Mouse (Mus musculus): ENCODE data around the gene Psmc5. TPM values are rescaled to one million over a fixed set of nuclear protein-coding genes. Genes with fewer than 3 reads are reported as not detected.

The Psmc5 gene
- total and polyA plus RNA-seq, 3 experiments = 54.5 to 104 (median 91.8) TPM

DNA sequence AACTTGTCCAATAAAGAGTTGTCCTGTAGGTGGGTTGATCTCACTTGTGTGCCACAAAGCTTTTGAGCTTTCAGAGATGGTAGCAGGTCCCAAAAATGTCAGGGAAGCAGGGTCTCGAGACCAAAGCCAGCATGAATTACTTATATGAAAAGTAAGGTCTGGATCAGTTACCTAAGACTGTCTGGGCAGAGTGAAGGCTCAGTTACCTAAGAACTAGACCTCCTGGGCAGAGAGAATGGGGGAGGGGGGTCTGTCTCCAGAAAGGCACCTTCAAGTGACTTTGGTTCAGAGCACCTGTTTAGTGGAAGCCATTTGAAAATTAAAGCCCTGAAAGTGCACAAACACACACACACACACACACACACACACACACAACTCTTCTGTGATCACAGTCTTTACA, 18.4 kb downstream of the Psmc5 start:
- intact Hi-C loops (cut with DNase I) = loop anchor here (5.0 to 10.0 kb wide), 2 partner anchors 338 to 510 kb away; partner anchors contain the start of genes Cep95, Ddx5 and Tex2
- no peak for DNase-seq

DNA sequence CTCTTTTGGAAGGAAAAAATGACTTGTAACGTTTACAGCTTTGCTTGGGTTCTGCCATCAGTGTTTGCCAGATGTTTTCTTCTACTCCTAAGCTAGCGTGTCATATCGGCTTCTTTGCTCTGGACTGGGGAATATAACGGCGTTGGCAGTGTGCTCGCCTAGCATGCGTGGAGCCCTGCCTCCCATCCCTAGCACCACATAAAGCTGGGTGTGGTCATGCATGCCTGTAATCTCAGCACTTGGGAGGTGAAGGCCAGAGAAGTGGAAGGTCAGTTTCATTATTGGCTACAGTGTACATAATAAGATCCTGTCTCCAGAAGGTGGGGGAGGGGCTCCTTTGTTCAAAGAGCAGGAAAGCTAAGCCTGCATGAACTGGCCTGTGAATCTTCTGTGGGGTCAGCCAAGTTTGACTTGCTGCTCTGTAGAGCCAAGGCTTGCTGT, 19.0 kb downstream of the Psmc5 start:
- 58% methylated on average over 7 of the region's 7 CpGs for WGBS
- Histone ChIP-seq H3K27ac (no peak overlapping the region), H3K9ac (ENCODE audit: low read depth, low read length) (no peak overlapping the region), H3K4me3 (no peak overlapping the region), H3K27me3 (ENCODE audit: control insufficient read depth, insufficient read depth, low read length) (no peaks in the 10 kb centered on the region), H3K4me1 (ENCODE audit: control insufficient read depth, insufficient read depth, low read length) (peaks cover 13% of the 10 kb centered on the region), H3K79me2 (replicated peaks; ENCODE audit: control insufficient read depth, insufficient read depth, low read length) (no peaks in the 10 kb centered on the region; the same call in 1 of the 2 replicates), H3K36me3 (ENCODE audit: control insufficient read depth, insufficient read depth, low read length) (peaks cover 3% of the 10 kb centered on the region; the same call in 1 of the 2 replicates)
- intact Hi-C loops (cut with DNase I) = loop anchor here (5.0 to 10.0 kb wide), 2 partner anchors 337 to 510 kb away; partner anchors contain the start of genes Cep95, Ddx5 and Tex2
- TF ChIP-seq CTCF (IDR thresholded peaks at IDR 0.05) (no peak), POLR2A (IDR thresholded peaks at IDR 0.05; ENCODE audit: insufficient read depth, low read depth, low read length) (no peak), EP300 (IDR thresholded peaks at IDR 0.05; ENCODE audit: insufficient read depth, low read depth, low read length) (no peak)
- no peak for DNase-seq

More for the DNA sequence above, 18.4 kb downstream of the Psmc5 start:
- peaks cover 14% of the 10 kb centered on the region for H3K4me1 ChIP-seq (ENCODE audit: control insufficient read depth, insufficient read depth, low read length)
- H3K27ac ChIP-seq = no peak overlapping the region
- no peak for TF ChIP-seq EP300 (IDR thresholded peaks at IDR 0.05; ENCODE audit: insufficient read depth, low read depth, low read length)
- no peak overlapping the region for H3K9ac ChIP-seq (ENCODE audit: low read depth, low read length)
- peaks cover 3% of the 10 kb centered on the region; the same call in 1 of the 2 replicates for H3K36me3 ChIP-seq (ENCODE audit: control insufficient read depth, insufficient read depth, low read length)
- WGBS = 88% methylated on average over 1 of the region's 1 CpGs
- H3K4me3 ChIP-seq = no peak overlapping the region
- H3K27me3 ChIP-seq (ENCODE audit: control insufficient read depth, insufficient read depth, low read length) = no peaks in the 10 kb centered on the region
- H3K79me2 ChIP-seq (replicated peaks; ENCODE audit: control insufficient read depth, insufficient read depth, low read length) = no peaks in the 10 kb centered on the region; the same call in 1 of the 2 replicates

DNA sequence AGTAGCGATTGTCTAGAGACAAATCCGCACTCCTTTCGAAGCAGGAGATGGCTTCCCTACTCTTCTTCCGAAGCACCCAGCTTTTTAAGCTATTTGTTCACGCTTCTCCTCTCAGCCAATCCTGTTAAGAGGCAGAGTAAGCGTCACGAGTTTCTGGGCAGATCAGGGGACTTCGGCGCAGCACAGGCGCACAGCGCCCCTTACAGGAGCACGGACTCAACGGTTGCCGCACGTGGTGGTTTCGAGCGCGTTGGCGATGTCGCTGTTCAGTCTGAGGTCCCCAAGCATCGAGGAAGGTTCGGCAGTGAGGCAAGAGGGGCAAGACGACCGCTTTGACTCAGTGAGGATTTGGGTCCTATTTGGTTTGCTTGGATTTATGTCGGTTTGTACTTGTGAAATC, 20.5 kb downstream of the Psmc5 start, which contains the start of gene Tcam1:
TSS of gene Tcam1 (plus strand) at position 219 of the 400 bp plus-strand sequence.
- WGBS = 5% methylated on average over 25 of the region's 25 CpGs
- Histone ChIP-seq H3K79me2 (replicated peaks; ENCODE audit: control insufficient read depth, insufficient read depth, low read length) (no peaks in the 10 kb centered on the region), H3K4me3 (no peak within 1 kb of the TSS), H3K27ac (no peak within 1 kb of the TSS), H3K27me3 (ENCODE audit: control insufficient read depth, insufficient read depth, low read length) (no peaks in the 10 kb centered on the region), H3K4me1 (ENCODE audit: control insufficient read depth, insufficient read depth, low read length) (peaks cover 8% of the 10 kb centered on the region), H3K9ac (ENCODE audit: low read depth, low read length) (peak within 1 kb of the TSS; percentile 37; the same call in 1 of the 2 replicates), H3K36me3 (ENCODE audit: control insufficient read depth, insufficient read depth, low read length) (no peaks in the 10 kb centered on the region)
- intact Hi-C loops (cut with DNase I) = loop anchor here (10.0 kb wide), 1 partner anchor 508 kb away; the partner anchor contains the start of genes Cep95 and Ddx5
- peak; percentile 89 for TF ChIP-seq CTCF (IDR thresholded peaks at IDR 0.05)
- TF ChIP-seq POLR2A (IDR thresholded peaks at IDR 0.05; ENCODE audit: insufficient read depth, low read depth, low read length) = no peak
- TF ChIP-seq EP300 (IDR thresholded peaks at IDR 0.05; ENCODE audit: insufficient read depth, low read depth, low read length) = peak; percentile 54; the same call in 1 of the 2 replicates
- DNase-seq = peak; percentile 91 to 94

DNA sequence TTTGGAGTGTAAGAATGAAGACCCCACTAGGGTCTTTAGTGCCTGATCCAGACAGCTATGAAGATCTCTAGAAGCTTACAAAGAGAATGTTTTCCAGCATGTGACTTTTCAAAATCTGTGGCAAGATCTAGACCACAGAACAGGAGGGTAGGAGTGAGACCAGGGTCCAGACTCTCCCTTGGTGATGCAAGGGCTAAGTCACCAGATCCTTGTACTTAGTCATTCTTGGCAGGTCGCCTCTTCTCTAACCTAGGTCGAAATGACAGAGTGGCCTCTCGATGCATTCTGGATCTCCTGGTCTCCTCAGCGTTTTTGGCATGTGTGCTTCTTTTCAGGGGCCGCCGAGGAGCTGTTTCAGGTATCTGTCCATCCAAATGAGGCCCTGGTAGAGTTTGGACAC, 26.5 kb downstream of the Psmc5 start:
- 77% methylated on average over 6 of the region's 6 CpGs for WGBS
- no peak overlapping the region for H3K27ac ChIP-seq
- H3K27me3 ChIP-seq (ENCODE audit: control insufficient read depth, insufficient read depth, low read length) = no peaks in the 10 kb centered on the region
- intact Hi-C loops (cut with DNase I) = no loop called here
- no peak for DNase-seq
- TF ChIP-seq POLR2A (IDR thresholded peaks at IDR 0.05; ENCODE audit: insufficient read depth, low read depth, low read length) (no peak), CTCF (IDR thresholded peaks at IDR 0.05) (no peak), EP300 (IDR thresholded peaks at IDR 0.05; ENCODE audit: insufficient read depth, low read depth, low read length) (no peak)
- no peak overlapping the region for H3K9ac ChIP-seq (ENCODE audit: low read depth, low read length)
- H3K36me3 ChIP-seq (ENCODE audit: control insufficient read depth, insufficient read depth, low read length) = no peaks in the 10 kb centered on the region
- no peaks in the 10 kb centered on the region for H3K4me1 ChIP-seq (ENCODE audit: control insufficient read depth, insufficient read depth, low read length)
- no peaks in the 10 kb centered on the region for H3K79me2 ChIP-seq (replicated peaks; ENCODE audit: control insufficient read depth, insufficient read depth, low read length)
- H3K4me3 ChIP-seq = no peak overlapping the region

GRCm38 (mm10) chr11:106283371-106283770, 27.4 kb downstream of the Psmc5 start:
- Histone ChIP-seq H3K27ac (no peak overlapping the region), H3K4me3 (no peak overlapping the region), H3K9ac (ENCODE audit: low read depth, low read length) (no peak overlapping the region), H3K36me3 (ENCODE audit: control insufficient read depth, insufficient read depth, low read length) (no peaks in the 10 kb centered on the region), H3K27me3 (ENCODE audit: control insufficient read depth, insufficient read depth, low read length) (no peaks in the 10 kb centered on the region), H3K79me2 (replicated peaks; ENCODE audit: control insufficient read depth, insufficient read depth, low read length) (no peaks in the 10 kb centered on the region), H3K4me1 (ENCODE audit: control insufficient read depth, insufficient read depth, low read length) (no peaks in the 10 kb centered on the region)
- no peak for DNase-seq
- TF ChIP-seq POLR2A (IDR thresholded peaks at IDR 0.05; ENCODE audit: insufficient read depth, low read depth, low read length) (no peak), EP300 (IDR thresholded peaks at IDR 0.05; ENCODE audit: insufficient read depth, low read depth, low read length) (no peak), CTCF (IDR thresholded peaks at IDR 0.05) (no peak)
- intact Hi-C loops (cut with DNase I) = no loop called here
- 80% methylated on average over 4 of the region's 4 CpGs for WGBS

GRCm38 (mm10) chr11:106284126-106284525, 28.2 kb downstream of the Psmc5 start:
- no peak for TF ChIP-seq POLR2A (IDR thresholded peaks at IDR 0.05; ENCODE audit: insufficient read depth, low read depth, low read length)
- no peak for TF ChIP-seq EP300 (IDR thresholded peaks at IDR 0.05; ENCODE audit: insufficient read depth, low read depth, low read length)
- TF ChIP-seq CTCF (IDR thresholded peaks at IDR 0.05) = no peak
- no peak overlapping the region for H3K27ac ChIP-seq
- H3K79me2 ChIP-seq (replicated peaks; ENCODE audit: control insufficient read depth, insufficient read depth, low read length) = no peaks in the 10 kb centered on the region
- no peaks in the 10 kb centered on the region for H3K27me3 ChIP-seq (ENCODE audit: control insufficient read depth, insufficient read depth, low read length)
- DNase-seq = no peak
- H3K9ac ChIP-seq (ENCODE audit: low read depth, low read length) = no peak overlapping the region
- H3K4me1 ChIP-seq (ENCODE audit: control insufficient read depth, insufficient read depth, low read length) = no peaks in the 10 kb centered on the region
- 54% methylated on average over 8 of the region's 8 CpGs for WGBS
- no peak overlapping the region for H3K4me3 ChIP-seq
- no peaks in the 10 kb centered on the region for H3K36me3 ChIP-seq (ENCODE audit: control insufficient read depth, insufficient read depth, low read length)
- intact Hi-C loops (cut with DNase I) = no loop called here
